Mouse (Mus musculus) intestine, embryonic 14.5 days (tissue): ENCODE measurements around the gene Grik1. TPM values are rescaled to one million over a fixed set of nuclear protein-coding genes. Genes with fewer than 3 reads are reported as not detected.

Source experiments
- ATAC-seq: fragments of 200-750 bp; cut with Nextera tagmentation; replicated peaks from 2 replicates; pipeline ENCODE4 v1.8.0; 2017; ENCODE audit warnings: low read depth, moderate number of reproducible peaks, moderate TSS enrichment, moderate library complexity; ENCODE audit not compliant: low FRiP score, low TSS enrichment
- DNase-seq: peaks from one replicate; pipeline ENCODE4 v3.0.0-alpha.2; 2018; ENCODE audit warnings: low spot score
- H3K27ac ChIP-seq: fragments of 300-500 bp; sonication (generic); 2 replicates; pipeline ENCODE4 v1.5.1; 2014; ENCODE audit warnings: low read depth, mild to moderate bottlenecking, control low read depth
- H3K27me3 ChIP-seq: fragments of 300-500 bp; sonication (generic); replicated peaks from 2 replicates; pipeline ENCODE4 v1.6.1; 2014; ENCODE audit warnings: low read length, control low read depth; ENCODE audit not compliant: control insufficient read depth, insufficient read depth
- H3K36me3 ChIP-seq: fragments of 300-500 bp; sonication (generic); 2 replicates; pipeline ENCODE4 v1.6.1; 2014; ENCODE audit warnings: low read length, control low read depth; ENCODE audit not compliant: control insufficient read depth, insufficient read depth
- H3K4me1 ChIP-seq: fragments of 300-500 bp; sonication (generic); replicated peaks from 2 replicates; pipeline ENCODE4 v1.6.1; 2014; ENCODE audit warnings: low read length, control low read depth, mixed read lengths; ENCODE audit not compliant: control insufficient read depth, insufficient read depth
- H3K4me2 ChIP-seq: fragments of 300-500 bp; sonication (generic); 2 replicates; pipeline ENCODE4 v1.6.1; 2014; ENCODE audit warnings: low read length
- H3K4me3 ChIP-seq: fragments of 300-500 bp; sonication (generic); 2 replicates; pipeline ENCODE4 v1.5.1; 2014; ENCODE audit warnings: low read depth, low read length, control low read depth, mixed read lengths
- H3K9ac ChIP-seq: fragments of 300-500 bp; sonication (generic); 2 replicates; pipeline ENCODE4 v1.6.1; 2014; ENCODE audit warnings: mild to moderate bottlenecking, low read length
- H3K9me3 ChIP-seq: fragments of 300-500 bp; sonication (generic); 2 replicates; pipeline ENCODE4 v1.6.1; 2016; ENCODE audit warnings: low read length, control low read depth; ENCODE audit not compliant: control insufficient read depth
- WGBS: fragments of 180-500 bp; shearing (Covaris S2); extraction: QIAGEN DNeasy Blood & Tissue Kit; methylation state at CpG from one replicate; pipeline ENCODE4 v1.1.7; 2014; 5-methylcytosine and 5-hydroxymethylcytosine counted together
- polyA plus RNA-seq: library from polyadenylated mRNA; unstranded; fragments of >200 nt; fragmentation: Nextera tagmentation; extraction: Ambion mirVana; gene quantifications from 2 replicates; pipeline ENCODE4 v1.2.1, GENCODE M21; 2014

Grik1 gene
- polyA plus RNA-seq, 1 experiment from 2014 or later: 1.3 TPM

- WGBS: 59% methylated on average over 2 of the region's 2 CpGs
- ATAC-seq: no peak
- no peaks in the 10 kb centered on the region for H3K27me3 ChIP-seq
These were observed 157.1 kb downstream of the Grik1 start for GRCm38 (mm10) chr16:88132919-88133318.

GRCm38 (mm10) chr16:88131103-88131502, 159.0 kb downstream of the Grik1 start:
- Histone ChIP-seq H3K36me3 (no peaks in the 10 kb centered on the region), H3K9ac (no peak overlapping the region), H3K27ac (no peak overlapping the region), H3K4me2 (no peak overlapping the region), H3K4me3 (no peak overlapping the region), H3K9me3 (no peaks in the 10 kb centered on the region), H3K27me3 (no peaks in the 10 kb centered on the region), H3K4me1 (no peaks in the 10 kb centered on the region)
- ATAC-seq (no peak), DNase-seq (no peak)
- whole genome bisulfite sequencing: 88% methylated on average over 3 of the region's 3 CpGs

More at GRCm38 (mm10) chr16:88132919-88133318, 157.1 kb downstream of the Grik1 start:
- H3K27ac ChIP-seq: no peak overlapping the region
- no peak overlapping the region for H3K4me3 ChIP-seq
- no peaks in the 10 kb centered on the region for H3K4me1 ChIP-seq
- no peaks in the 10 kb centered on the region for H3K36me3 ChIP-seq
- no peaks in the 10 kb centered on the region for H3K9me3 ChIP-seq
- no peak overlapping the region for H3K9ac ChIP-seq
- no peak for DNase-seq
- H3K4me2 ChIP-seq: no peak overlapping the region

DNA sequence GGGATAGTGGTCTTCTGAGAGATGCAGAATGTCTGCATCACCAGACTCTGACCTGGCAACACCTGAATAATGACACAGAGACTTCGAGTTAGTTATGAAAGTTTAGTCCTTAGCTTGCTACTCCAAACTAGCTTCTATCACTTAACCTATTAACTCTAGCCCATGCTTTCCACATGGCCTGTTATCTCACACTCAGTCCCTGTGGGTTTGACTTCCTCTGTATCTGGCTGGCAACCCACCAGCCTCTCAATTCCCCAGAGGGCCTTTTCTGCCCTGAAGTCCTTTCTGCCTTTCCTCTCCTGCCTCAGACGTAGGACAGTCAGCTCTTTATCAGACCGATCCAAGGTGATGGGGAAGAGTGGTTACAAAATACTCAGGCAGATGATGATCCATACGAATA, 165.0 kb downstream of the Grik1 start:
- Histone ChIP-seq H3K27ac (no peak overlapping the region), H3K9me3 (no peaks in the 10 kb centered on the region), H3K4me3 (no peak overlapping the region), H3K36me3 (no peaks in the 10 kb centered on the region), H3K9ac (no peak overlapping the region), H3K4me2 (no peak overlapping the region), H3K27me3 (no peaks in the 10 kb centered on the region), H3K4me1 (no peaks in the 10 kb centered on the region)
- ATAC-seq (no peak), DNase-seq (no peak)
- WGBS: 68% methylated on average over 4 of the region's 4 CpGs

GRCm38 (mm10) chr16:88112551-88113138, 177.4 kb downstream of the Grik1 start:
- Histone ChIP-seq H3K4me1 (no peaks in the 10 kb centered on the region), H3K4me3 (no peak overlapping the region), H3K36me3 (no peaks in the 10 kb centered on the region), H3K27ac (no peak overlapping the region), H3K4me2 (no peak overlapping the region), H3K9me3 (no peaks in the 10 kb centered on the region), H3K9ac (no peak overlapping the region), H3K27me3 (no peaks in the 10 kb centered on the region)
- DNase-seq (no peak), ATAC-seq (no peak)
- 69% methylated on average over 8 of the region's 8 CpGs for WGBS

DNA sequence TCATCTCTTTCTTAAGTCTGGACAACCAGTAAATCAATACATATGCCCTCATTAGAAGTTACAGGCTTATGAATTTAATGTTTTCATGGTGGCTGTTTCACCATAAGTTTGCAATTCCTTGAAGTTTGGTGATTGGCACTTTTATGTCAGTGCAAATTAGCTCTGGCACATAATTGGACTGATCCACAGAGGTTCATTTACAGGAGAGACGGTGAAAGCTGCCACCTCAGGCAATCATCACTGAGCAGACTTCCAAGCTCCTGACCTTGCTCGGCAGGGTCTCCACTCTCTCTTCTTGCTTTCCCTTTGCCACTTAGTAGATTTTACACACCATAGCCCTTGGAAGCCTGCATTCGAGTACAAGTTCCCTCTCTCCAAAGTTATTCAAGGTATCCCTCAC, 178.6 kb downstream of the Grik1 start:
- H3K4me3 ChIP-seq: no peak overlapping the region
- H3K36me3 ChIP-seq: no peaks in the 10 kb centered on the region
- ATAC-seq (no peak), DNase-seq (no peak)
- no peak overlapping the region for H3K9ac ChIP-seq
- H3K4me2 ChIP-seq: no peak overlapping the region
- WGBS: 46% methylated on average over 3 of the region's 3 CpGs
- no peaks in the 10 kb centered on the region for H3K4me1 ChIP-seq
- H3K9me3 ChIP-seq: no peaks in the 10 kb centered on the region
- no peak overlapping the region for H3K27ac ChIP-seq
- H3K27me3 ChIP-seq: no peaks in the 10 kb centered on the region

DNA sequence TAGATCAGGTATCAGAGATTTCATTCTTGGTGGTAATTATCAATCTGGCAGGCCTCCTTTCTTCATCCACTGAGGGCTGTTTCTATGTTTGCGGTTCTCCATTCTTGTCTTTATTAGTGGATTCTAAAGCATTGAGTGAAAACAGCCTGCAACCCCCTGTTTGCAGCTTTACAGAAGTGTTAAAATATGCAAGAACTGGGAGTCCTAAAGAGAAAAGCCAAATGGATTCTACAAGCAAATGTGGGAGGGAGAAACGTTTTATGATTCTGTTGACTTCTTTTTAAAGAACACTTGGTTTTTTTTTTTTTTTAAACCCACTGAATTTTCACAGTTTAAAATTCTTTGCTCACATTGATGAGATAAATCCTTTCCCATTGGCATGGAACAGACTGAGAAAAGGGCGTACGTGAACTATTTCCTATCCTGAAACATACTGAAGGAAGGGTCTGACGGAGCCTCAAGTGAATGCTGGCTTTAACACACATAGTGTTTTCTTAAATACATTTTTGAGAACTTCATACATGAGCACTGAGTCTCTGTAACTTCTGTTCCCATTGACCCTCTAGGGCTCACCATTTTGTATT, 195.8 kb downstream of the Grik1 start:
- DNase-seq: no peak
- Histone ChIP-seq H3K4me1 (no peaks in the 10 kb centered on the region), H3K9me3 (no peaks in the 10 kb centered on the region), H3K27me3 (no peaks in the 10 kb centered on the region), H3K27ac (no peak overlapping the region), H3K36me3 (no peaks in the 10 kb centered on the region), H3K4me3 (no peak overlapping the region), H3K9ac (no peak overlapping the region), H3K4me2 (no peak overlapping the region)
- no peak for ATAC-seq
- WGBS: 69% methylated on average over 5 of the region's 5 CpGs

DNA sequence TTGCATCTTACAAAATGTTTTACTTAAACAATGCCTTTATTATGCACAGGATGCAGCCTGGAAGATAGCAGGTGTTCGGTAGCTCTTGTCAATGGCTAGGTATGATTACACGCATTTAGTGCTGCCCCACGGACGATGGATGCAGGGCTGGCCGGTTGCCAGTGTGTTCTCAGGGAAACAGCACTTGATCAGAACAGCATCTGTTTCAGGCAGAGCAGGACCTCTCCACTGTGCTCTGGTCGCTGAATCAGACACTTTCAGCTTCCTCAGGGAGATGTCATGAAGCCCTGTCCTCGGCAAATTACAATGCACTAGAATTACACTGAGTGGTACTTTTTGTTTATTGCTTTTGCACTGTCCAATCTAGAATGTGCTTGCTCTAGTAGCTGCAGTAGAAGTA, 202.8 kb downstream of the Grik1 start:
- no peak overlapping the region for H3K9ac ChIP-seq
- no peaks in the 10 kb centered on the region for H3K9me3 ChIP-seq
- no peaks in the 10 kb centered on the region for H3K36me3 ChIP-seq
- no peak overlapping the region for H3K27ac ChIP-seq
- H3K4me3 ChIP-seq: no peak overlapping the region
- ATAC-seq (no peak), DNase-seq (no peak)
- H3K4me1 ChIP-seq: no peaks in the 10 kb centered on the region
- H3K27me3 ChIP-seq: no peaks in the 10 kb centered on the region
- WGBS: 76% methylated on average over 7 of the region's 7 CpGs
- no peak overlapping the region for H3K4me2 ChIP-seq

DNA sequence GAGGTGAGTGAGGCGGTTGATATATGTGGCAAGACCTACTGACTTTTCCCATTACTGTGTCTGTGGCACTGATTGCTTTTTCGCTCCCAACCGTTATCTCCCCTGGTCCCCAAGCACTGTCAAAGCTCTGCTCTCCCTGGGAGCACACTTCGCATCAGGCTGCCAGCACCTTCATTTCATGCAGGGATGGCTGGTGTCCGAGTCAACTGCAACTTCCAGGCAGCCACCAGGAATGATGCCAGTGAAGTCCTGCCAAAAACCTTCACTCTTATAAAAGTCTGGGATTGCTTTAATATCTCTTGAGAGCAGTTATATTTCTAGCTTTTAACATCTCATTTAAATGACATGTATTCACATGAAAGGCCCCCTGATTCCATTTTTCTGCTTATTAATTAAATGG, 215.3 kb downstream of the Grik1 start:
- Histone ChIP-seq H3K4me1 (no peaks in the 10 kb centered on the region), H3K9ac (no peak overlapping the region), H3K4me2 (no peak overlapping the region), H3K36me3 (no peaks in the 10 kb centered on the region), H3K4me3 (no peak overlapping the region), H3K27me3 (no peaks in the 10 kb centered on the region), H3K9me3 (no peaks in the 10 kb centered on the region), H3K27ac (no peak overlapping the region)
- WGBS: 76% methylated on average over 5 of the region's 5 CpGs
- DNase-seq (no peak), ATAC-seq (no peak)

DNA sequence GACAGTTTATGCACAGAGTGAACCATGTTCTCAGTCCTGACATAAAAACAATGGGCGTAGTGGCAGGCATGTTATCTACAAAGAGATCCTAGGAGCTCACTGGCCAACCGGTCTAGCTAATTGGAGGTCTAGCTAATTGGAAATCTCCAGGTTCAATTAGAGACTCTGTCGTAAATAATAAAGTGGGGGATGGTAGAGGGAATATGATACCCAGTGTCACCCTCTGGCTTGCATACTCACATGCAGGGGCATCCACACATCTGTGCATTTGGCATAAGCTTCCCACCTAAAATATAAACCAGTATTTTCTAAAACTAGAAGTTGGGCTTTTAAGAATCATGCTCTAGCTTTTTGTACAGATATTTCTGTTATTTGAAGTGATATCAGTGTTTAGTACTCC, 229.1 kb downstream of the Grik1 start:
- no peak overlapping the region for H3K4me2 ChIP-seq
- H3K4me1 ChIP-seq: no peaks in the 10 kb centered on the region
- 71% methylated on average over 3 of the region's 3 CpGs for WGBS
- no peak for ATAC-seq
- H3K36me3 ChIP-seq: no peaks in the 10 kb centered on the region
- no peaks in the 10 kb centered on the region for H3K9me3 ChIP-seq
- no peak for DNase-seq
- no peak overlapping the region for H3K27ac ChIP-seq
- H3K9ac ChIP-seq: no peak overlapping the region
- no peaks in the 10 kb centered on the region for H3K27me3 ChIP-seq
- no peak overlapping the region for H3K4me3 ChIP-seq
